7 mouse cellular contexts compared by ENCODE assay signal in the genomic region with DNA sequence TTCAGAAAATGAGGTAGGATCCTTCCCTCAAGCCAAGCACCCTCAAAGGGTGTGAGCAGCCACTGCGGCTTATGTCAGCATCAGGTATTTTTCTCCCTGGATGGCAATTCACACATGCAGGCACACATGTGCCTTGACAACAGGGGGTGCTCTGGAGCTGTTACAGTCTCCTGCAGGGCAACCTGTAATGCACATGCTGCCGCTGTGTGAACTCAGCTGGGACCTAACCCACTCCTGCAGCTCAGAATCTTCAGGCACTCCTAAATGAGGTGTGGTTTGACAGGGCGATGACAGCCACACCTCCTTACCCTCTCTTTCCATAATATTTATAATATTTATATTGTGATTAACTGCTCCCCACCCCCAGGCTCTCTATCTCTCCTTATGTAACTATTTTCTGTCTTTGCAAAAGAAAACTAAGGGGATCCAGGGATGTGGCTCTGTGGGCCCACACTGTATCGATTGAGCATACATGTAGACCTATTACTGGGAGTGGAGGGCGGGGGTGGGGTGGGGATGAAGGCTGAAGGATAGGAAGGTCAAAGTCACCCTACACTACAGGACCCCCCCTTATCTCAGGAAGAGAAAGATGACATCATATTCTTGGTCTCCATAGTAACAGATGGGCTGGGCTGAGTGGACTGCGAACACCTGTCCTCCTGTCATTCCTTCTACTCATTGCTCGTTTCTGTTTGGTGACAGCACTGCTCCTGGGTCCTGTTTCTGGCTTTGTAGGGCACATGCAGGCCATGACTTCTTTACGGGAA.
DNase-seq lines count a peak whose midpoint lies in the region; ATAC-seq and TF ChIP-seq lines count a peak whose summit lies in the region.

No protein-coding gene starts in this region.

- peak; percentile 60 for DNase-seq in NIH3T3 (ENCODE audit: low read depth)
- DNase-seq in embryo, embryonic 11 days = peak; percentile 71
- peak; percentile 59 to 68 for DNase-seq in heart, adult 2 months
- peak; percentile 78 for DNase-seq in kidney, adult 11 months

- 0 out of 2 replicates have a peak, but pooled peaks have one; percentile 19 for TF ChIP-seq POLR2A in heart, adult 2 months (IDR thresholded peaks at IDR 0.05; ENCODE audit: insufficient read depth, low read depth, low read length)

- peak overlapping the region; percentile 89 for H3K27ac ChIP-seq in heart, adult 2 months
- H3K27ac ChIP-seq in limb, embryonic 12.5 days = 0 out of 2 replicates have a peak overlapping the region, but pooled peaks have one; percentile 25
- no peak overlapping the region for H3K27ac ChIP-seq in midbrain, embryonic 13.5 days
- peak overlapping the region; percentile 80 for H3K27ac ChIP-seq in stomach, embryonic 15.5 days

- H3K36me3 ChIP-seq in heart, adult 2 months (ENCODE audit: control insufficient read depth, insufficient read depth, low read length) = no peaks in the 10 kb centered on the region; the same call in 1 of the 2 replicates
- H3K36me3 ChIP-seq in limb, embryonic 12.5 days = peaks cover 5% of the 10 kb centered on the region; the same call in 1 of the 2 replicates
- H3K36me3 ChIP-seq in midbrain, embryonic 13.5 days = no peaks in the 10 kb centered on the region; the same call in 1 of the 2 replicates
- H3K36me3 ChIP-seq in stomach, embryonic 15.5 days = no peaks in the 10 kb centered on the region

- H3K4me2 ChIP-seq in limb, embryonic 12.5 days = no peak overlapping the region
- no peak overlapping the region for H3K4me2 ChIP-seq in midbrain, embryonic 13.5 days (replicated peaks)
- peak overlapping the region; percentile 37; the same call in 1 of the 2 replicates for H3K4me2 ChIP-seq in stomach, embryonic 15.5 days

- WGBS in heart, adult 2 months = 55% methylated on average over 8 of the region's 8 CpGs
- WGBS in limb, embryonic 12.5 days = 54% methylated on average over 8 of the region's 8 CpGs
- WGBS in midbrain, embryonic 13.5 days = 68% methylated on average over 8 of the region's 8 CpGs
- WGBS in stomach, embryonic 15.5 days = 62% methylated on average over 8 of the region's 8 CpGs

- no peaks in the 10 kb centered on the region for H3K79me2 ChIP-seq in heart, adult 2 months (replicated peaks; ENCODE audit: control insufficient read depth, insufficient read depth, low read length)

- H3K9ac ChIP-seq in heart, adult 2 months (ENCODE audit: low read depth, low read length) = peak overlapping the region; percentile 26
- H3K9ac ChIP-seq in limb, embryonic 12.5 days (replicated peaks) = no peak overlapping the region
- no peak overlapping the region for H3K9ac ChIP-seq in midbrain, embryonic 13.5 days (replicated peaks)
- no peak overlapping the region for H3K9ac ChIP-seq in stomach, embryonic 15.5 days

- intact Hi-C loops in heart, adult 2 months (cut with DNase I) = loop anchor here (5.0 kb wide), 1 partner anchor 1048 kb away; no protein-coding TSS in a partner anchor

- H3K4me3 ChIP-seq in heart, adult 2 months = peak overlapping the region; percentile 45
- H3K4me3 ChIP-seq in limb, embryonic 12.5 days (replicated peaks) = no peak overlapping the region
- no peak overlapping the region for H3K4me3 ChIP-seq in midbrain, embryonic 13.5 days (replicated peaks)
- no peak overlapping the region for H3K4me3 ChIP-seq in stomach, embryonic 15.5 days (replicated peaks)

- peak; percentile 81 for TF ChIP-seq EP300 in heart, adult 2 months (IDR thresholded peaks at IDR 0.05; ENCODE audit: insufficient read depth, low read depth, low read length)

- H3K27me3 ChIP-seq in heart, adult 2 months (ENCODE audit: control insufficient read depth, insufficient read depth, low read length) = no peaks in the 10 kb centered on the region
- H3K27me3 ChIP-seq in limb, embryonic 12.5 days = no peaks in the 10 kb centered on the region; the same call in 1 of the 2 replicates
- no peaks in the 10 kb centered on the region for H3K27me3 ChIP-seq in midbrain, embryonic 13.5 days
- H3K27me3 ChIP-seq in stomach, embryonic 15.5 days (replicated peaks) = no peaks in the 10 kb centered on the region

- TF ChIP-seq CTCF in heart, adult 2 months (IDR thresholded peaks at IDR 0.05) = peak; percentile 80

- no peaks in the 10 kb centered on the region for H3K9me3 ChIP-seq in limb, embryonic 12.5 days
- H3K9me3 ChIP-seq in midbrain, embryonic 13.5 days = no peaks in the 10 kb centered on the region
- H3K9me3 ChIP-seq in stomach, embryonic 15.5 days = no peaks in the 10 kb centered on the region

- H3K4me1 ChIP-seq in heart, adult 2 months (ENCODE audit: control insufficient read depth, insufficient read depth, low read length) = peaks cover 17% of the 10 kb centered on the region
- peaks cover 42% of the 10 kb centered on the region for H3K4me1 ChIP-seq in limb, embryonic 12.5 days (replicated peaks)
- H3K4me1 ChIP-seq in midbrain, embryonic 13.5 days (replicated peaks) = peaks cover 27% of the 10 kb centered on the region
- peaks cover 19% of the 10 kb centered on the region for H3K4me1 ChIP-seq in stomach, embryonic 15.5 days

- ATAC-seq in limb, embryonic 12.5 days (ENCODE audit: insufficient number of reproducible peaks, insufficient read depth, low FRiP score, low TSS enrichment, low read depth) = peak; percentile 68
- peak; percentile 46 for ATAC-seq in midbrain, embryonic 13.5 days
- peak; percentile 14; the same call in 1 of the 2 replicates for ATAC-seq in stomach, embryonic 15.5 days (ENCODE audit: insufficient read depth, low FRiP score, low read depth)

Comparison
In these comparisons a context has a peak if more than half of its experiments do, and no peak if none do; other contexts are left out.
1. ATAC-seq: peak in every context shown above with its lines; median percentile 68 in limb, embryonic 12.5 days; 46 in midbrain, embryonic 13.5 days; 14 in stomach, embryonic 15.5 days.